Mouse (Mus musculus) megakaryocyte, embryonic 14.5 days (primary cell): ENCODE results near the gene Trpc1.

Experiments
- FLI1 ChIP-seq: IDR thresholded peaks from 2 replicates; pipeline ENCODE4 v1.6.1; 2012; ENCODE audit warnings: low read length, inconsistent platforms, mixed read lengths
- GATA1 ChIP-seq: IDR thresholded peaks from 3 replicates; pipeline ENCODE4 v1.6.1; 2012; ENCODE audit warnings: mixed read lengths, low read length, inconsistent platforms, borderline replicate concordance

DNA sequence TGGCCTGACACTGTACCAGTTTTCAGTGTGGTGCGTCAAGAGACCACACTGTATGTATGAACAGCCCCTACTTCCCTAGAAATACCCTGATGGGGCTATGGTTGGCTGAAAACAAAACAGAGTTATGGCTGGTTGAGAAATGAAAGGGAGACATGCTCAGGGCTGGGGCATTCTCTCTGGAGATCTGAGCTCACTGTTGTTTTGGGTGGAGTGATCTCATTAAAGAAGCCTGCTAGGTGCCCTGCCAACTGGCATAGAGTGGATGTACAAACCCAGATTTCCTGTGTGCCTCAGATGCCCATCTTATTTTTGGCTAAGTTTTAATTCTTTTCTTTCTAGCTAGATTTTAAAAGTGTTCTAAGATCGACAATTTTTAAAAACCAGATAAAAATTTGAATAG is 92.2 kb downstream of the Trpc1 start:
- TF ChIP-seq GATA1 (no peak), FLI1 (no peak)
